Mouse (Mus musculus) C2C12 (cell line): ENCODE data around the gene Kif26a.
A peak's percentile ranks its signal among the peaks of the same experiment; 100 is the strongest.

Experiments used
- CTCF ChIP-seq: IDR thresholded peaks from one replicate; pipeline ENCODE4 v1.5.1; 2011; ENCODE audit not compliant: control insufficient read depth, insufficient read depth, insufficient read length
- FOSL1 ChIP-seq: IDR thresholded peaks from one replicate; pipeline ENCODE4 v1.8.0; 2011; ENCODE audit warnings: mild to moderate bottlenecking, low read length; ENCODE audit not compliant: poor library complexity, insufficient read depth, severe bottlenecking
- MAX ChIP-seq: IDR thresholded peaks from one replicate; pipeline ENCODE4 v1.6.1; 2011; ENCODE audit warnings: mild to moderate bottlenecking, control low read depth
- MYOD1 ChIP-seq: IDR thresholded peaks from one replicate; pipeline ENCODE4 v1.6.1; 2011; ENCODE audit warnings: low read depth; ENCODE audit not compliant: control insufficient read depth, insufficient read length
- MYOG ChIP-seq: IDR thresholded peaks from one replicate; pipeline ENCODE4 v1.6.1; 2011; ENCODE audit not compliant: control insufficient read depth, insufficient read length; ENCODE audit errors: extremely low read depth
- USF1 ChIP-seq: IDR thresholded peaks from one replicate; pipeline ENCODE4 v1.6.1; 2011; ENCODE audit warnings: low read depth, mild to moderate bottlenecking, control low read depth, moderate library complexity

DNA sequence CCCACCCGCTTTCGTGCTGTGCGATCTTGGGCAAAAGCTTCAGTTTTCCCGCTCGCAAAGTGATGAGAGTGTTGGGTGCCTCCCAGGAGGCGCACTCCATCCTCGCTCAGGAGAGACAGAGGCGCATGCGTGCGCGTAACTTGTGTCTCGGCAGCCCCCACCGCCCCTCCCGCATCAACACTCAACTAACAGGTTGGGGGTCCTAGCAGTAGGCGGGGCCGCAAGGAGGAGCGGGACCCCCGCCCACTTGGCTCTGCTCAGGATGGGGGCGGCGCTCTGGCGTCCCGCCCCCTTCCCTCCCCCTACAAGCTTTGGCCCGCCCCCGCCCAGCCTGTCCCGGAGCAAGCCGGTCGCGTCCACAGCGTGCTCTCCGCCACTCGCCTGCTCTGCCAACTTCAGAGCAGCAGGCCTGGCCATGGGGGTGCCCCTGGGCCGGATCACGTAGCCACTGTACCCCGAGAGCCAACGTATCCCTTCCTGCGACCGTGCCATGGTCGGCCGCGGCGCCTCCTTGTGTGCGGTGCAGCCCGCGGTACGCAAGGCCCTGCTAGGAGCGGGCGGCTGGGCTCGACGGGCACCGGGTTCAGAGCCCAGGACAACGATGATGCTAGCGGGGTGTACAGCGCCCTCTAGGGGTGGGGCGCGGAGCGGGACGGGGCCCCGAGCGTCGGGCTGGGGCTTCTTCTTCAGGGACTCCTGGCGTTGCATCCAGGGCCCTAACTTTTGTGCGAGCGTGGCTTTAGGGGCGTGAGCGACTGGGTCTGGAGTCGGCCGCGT, at the start of gene Kif26a:
- TF ChIP-seq MAX (no peak), CTCF (peak; percentile 69), USF1 (no peak), MYOD1 (no peak), MYOG (no peak), FOSL1 (no peak)
